Mouse (Mus musculus) midbrain, embryonic 14.5 days (tissue): ENCODE measurements around the gene Brd1. TPM values are rescaled to one million over a fixed set of nuclear protein-coding genes. Genes with fewer than 3 reads are reported as not detected.
"Not testable (repeated sequence)": the region's sequence is repeated elsewhere in the genome, so short reads cannot be mapped to it uniquely, and the experiment has no call there.

Experiments used
- ATAC-seq: fragments of 200-750 bp; cut with Nextera tagmentation; 2 replicates; pipeline ENCODE4 v1.8.0; 2017; ENCODE audit warnings: moderate number of reproducible peaks, moderate library complexity; ENCODE audit not compliant: low FRiP score, low TSS enrichment
- DNase-seq: peaks from one replicate; pipeline ENCODE4 v3.0.0-alpha.2; 2015
- H3K27ac ChIP-seq: fragments of 300-500 bp; sonication (generic); replicated peaks from 2 replicates; pipeline ENCODE4 v1.5.1; 2014; ENCODE audit warnings: mild to moderate bottlenecking, low read depth, low read length, moderate library complexity
- H3K27me3 ChIP-seq: fragments of 300-500 bp; sonication (generic); 2 replicates; pipeline ENCODE4 v1.6.1; 2014; ENCODE audit warnings: low read length, control low read depth, mixed read lengths; ENCODE audit not compliant: control insufficient read depth, insufficient read depth
- H3K36me3 ChIP-seq: fragments of 300-500 bp; sonication (generic); 2 replicates; pipeline ENCODE4 v1.6.1; 2014; ENCODE audit warnings: low read length, control low read depth; ENCODE audit not compliant: control insufficient read depth, insufficient read depth
- H3K4me1 ChIP-seq: fragments of 300-500 bp; sonication (generic); 2 replicates; pipeline ENCODE4 v1.6.1; 2014; ENCODE audit warnings: mild to moderate bottlenecking, antibody characterized with exemption, low read length, control low read depth; ENCODE audit not compliant: control insufficient read depth, insufficient read depth
- H3K4me2 ChIP-seq: fragments of 300-500 bp; sonication (generic); 2 replicates; pipeline ENCODE4 v1.6.1; 2014; ENCODE audit warnings: mild to moderate bottlenecking, low read length, moderate library complexity
- H3K4me3 ChIP-seq: fragments of 300-500 bp; sonication (generic); replicated peaks from 2 replicates; pipeline ENCODE4 v1.5.1; 2014; ENCODE audit warnings: low read depth, low read length
- H3K9ac ChIP-seq: fragments of 300-500 bp; sonication (generic); replicated peaks from 2 replicates; pipeline ENCODE4 v1.6.1; 2014; ENCODE audit warnings: mild to moderate bottlenecking, low read length, moderate library complexity
- H3K9me3 ChIP-seq: fragments of 300-500 bp; sonication (generic); 2 replicates; pipeline ENCODE4 v1.6.1; 2016; ENCODE audit warnings: low read length, control low read depth, mixed read lengths; ENCODE audit not compliant: control insufficient read depth
- WGBS: fragments of 180-500 bp; shearing (Covaris S2); extraction: QIAGEN DNeasy Blood & Tissue Kit; methylation state at CpG from one replicate; pipeline ENCODE4 v1.1.7; 2014; 5-methylcytosine and 5-hydroxymethylcytosine counted together
- polyA plus RNA-seq: library from polyadenylated mRNA; unstranded; fragments of >200 nt; fragmentation: Nextera tagmentation; extraction: Ambion mirVana; gene quantifications from 2 replicates; pipeline ENCODE4 v1.2.1, GENCODE M21; 2014

The Brd1 gene
- polyA plus RNA-seq, 1 experiment from 2014 or later = 30.5 TPM

GRCm38 (mm10) chr15:88717239-88717638 is 16.8 kb downstream of the Brd1 start:
- peaks cover 74% of the 10 kb centered on the region for H3K36me3 ChIP-seq
- WGBS = 65% methylated on average over 9 of the region's 9 CpGs
- H3K4me3 ChIP-seq = no peak overlapping the region
- DNase-seq = no peak
- H3K9me3 ChIP-seq = no peaks in the 10 kb centered on the region
- H3K9ac ChIP-seq = no peak overlapping the region
- H3K27ac ChIP-seq = no peak overlapping the region
- no peak overlapping the region for H3K4me2 ChIP-seq
- no peaks in the 10 kb centered on the region for H3K4me1 ChIP-seq
- ATAC-seq = no peak
- H3K27me3 ChIP-seq = no peaks in the 10 kb centered on the region

GRCm38 (mm10) chr15:88716350-88716749 is 17.7 kb downstream of the Brd1 start:
- peaks cover 80% of the 10 kb centered on the region for H3K36me3 ChIP-seq
- ATAC-seq (no peak), DNase-seq (peak; percentile 55)

GRCm38 (mm10) chr15:88714021-88714589 is 19.9 kb downstream of the Brd1 start:
- H3K27me3 ChIP-seq = no peaks in the 10 kb centered on the region
- H3K4me2 ChIP-seq = no peak overlapping the region
- no peaks in the 10 kb centered on the region for H3K4me1 ChIP-seq
- DNase-seq (no peak), ATAC-seq (no peak)
- 88% methylated on average over 6 of the region's 6 CpGs for WGBS
- no peaks in the 10 kb centered on the region for H3K9me3 ChIP-seq
- H3K36me3 ChIP-seq = peaks cover 91% of the 10 kb centered on the region
- H3K4me3 ChIP-seq = no peak overlapping the region
- H3K27ac ChIP-seq = no peak overlapping the region
- no peak overlapping the region for H3K9ac ChIP-seq

More at GRCm38 (mm10) chr15:88716350-88716749, 17.7 kb downstream of the Brd1 start:
- H3K27me3 ChIP-seq = no peaks in the 10 kb centered on the region
- H3K9me3 ChIP-seq = no peaks in the 10 kb centered on the region
- no peak overlapping the region for H3K4me3 ChIP-seq
- H3K9ac ChIP-seq = no peak overlapping the region
- no peaks in the 10 kb centered on the region for H3K4me1 ChIP-seq
- H3K27ac ChIP-seq = no peak overlapping the region
- H3K4me2 ChIP-seq = no peak overlapping the region

GRCm38 (mm10) chr15:88712501-88712900 is 21.5 kb downstream of the Brd1 start:
- Histone ChIP-seq H3K36me3 (peaks cover 95% of the 10 kb centered on the region), H3K4me1 (no peaks in the 10 kb centered on the region), H3K27ac (no peak overlapping the region), H3K9me3 (no peaks in the 10 kb centered on the region), H3K4me2 (no peak overlapping the region), H3K4me3 (no peak overlapping the region), H3K27me3 (no peaks in the 10 kb centered on the region), H3K9ac (no peak overlapping the region)
- ATAC-seq = no peak
- 94% methylated on average over 15 of the region's 15 CpGs for WGBS
- DNase-seq = no peak

- Histone ChIP-seq H3K4me1 (no peaks in the 10 kb centered on the region), H3K4me3 (no peak overlapping the region), H3K36me3 (peaks cover 100% of the 10 kb centered on the region), H3K9me3 (no peaks in the 10 kb centered on the region), H3K27me3 (no peaks in the 10 kb centered on the region), H3K4me2 (no peak overlapping the region), H3K9ac (no peak overlapping the region), H3K27ac (no peak overlapping the region)
- DNase-seq = no peak
- ATAC-seq = no peak
- 92% methylated on average over 5 of the region's 5 CpGs for WGBS
Measured at GRCm38 (mm10) chr15:88709878-88710277, 24.2 kb downstream of the Brd1 start.

- Histone ChIP-seq H3K36me3 (peaks cover 99% of the 10 kb centered on the region), H3K4me3 (no peak overlapping the region), H3K9ac (no peak overlapping the region), H3K9me3 (no peaks in the 10 kb centered on the region), H3K27me3 (no peaks in the 10 kb centered on the region), H3K4me2 (no peak overlapping the region), H3K4me1 (no peaks in the 10 kb centered on the region), H3K27ac (no peak overlapping the region)
- DNase-seq (no peak), ATAC-seq (no peak)
- WGBS = 74% methylated on average over 13 of the region's 13 CpGs
Measured at GRCm38 (mm10) chr15:88708657-88709511, 25.1 kb downstream of the Brd1 start.

- no peak overlapping the region for H3K4me3 ChIP-seq
- DNase-seq (no peak), ATAC-seq (no peak)
- H3K9ac ChIP-seq = no peak overlapping the region
- no peak overlapping the region for H3K27ac ChIP-seq
- H3K9me3 ChIP-seq = no peaks in the 10 kb centered on the region
- H3K4me1 ChIP-seq = no peaks in the 10 kb centered on the region
- WGBS = 94% methylated on average over 5 of the region's 5 CpGs
- no peaks in the 10 kb centered on the region for H3K27me3 ChIP-seq
- peaks cover 99% of the 10 kb centered on the region for H3K36me3 ChIP-seq
- no peak overlapping the region for H3K4me2 ChIP-seq
Measured at GRCm38 (mm10) chr15:88708204-88708603, 25.8 kb downstream of the Brd1 start.

- not testable (repeated sequence) for H3K27me3 ChIP-seq, H3K4me1 ChIP-seq, H3K9ac ChIP-seq, DNase-seq, H3K4me2 ChIP-seq, H3K4me3 ChIP-seq, H3K27ac ChIP-seq, ATAC-seq, H3K9me3 ChIP-seq
- 78% methylated on average over 13 of the region's 13 CpGs for WGBS
- peaks cover 98% of the 10 kb centered on the region for H3K36me3 ChIP-seq
Measured at GRCm38 (mm10) chr15:88706987-88707386, 27.0 kb downstream of the Brd1 start.

GRCm38 (mm10) chr15:88706320-88706719 is 27.7 kb downstream of the Brd1 start:
- Histone ChIP-seq H3K4me1 (no peaks in the 10 kb centered on the region), H3K27me3 (no peaks in the 10 kb centered on the region), H3K27ac (no peak overlapping the region), H3K4me3 (no peak overlapping the region), H3K36me3 (peaks cover 98% of the 10 kb centered on the region), H3K9me3 (no peaks in the 10 kb centered on the region), H3K9ac (no peak overlapping the region), H3K4me2 (no peak overlapping the region)
- 95% methylated on average over 6 of the region's 6 CpGs for WGBS
- ATAC-seq (no peak), DNase-seq (no peak)
